Mouse (Mus musculus): Measurements from ENCODE around the gene Kctd5. TPM values are rescaled to one million over a fixed set of nuclear protein-coding genes. Genes with fewer than 3 reads are reported as not detected.

Kctd5 gene
- polyA plus RNA-seq, 1 experiment from 2014 or later: 94.0 TPM

GRCm38 (mm10) chr17:24046026-24046425 lies 27.3 kb downstream of the Kctd5 start:
- no peak overlapping the region for H3K27ac ChIP-seq (ENCODE audit: low read length)
- H3K9ac ChIP-seq (replicated peaks; ENCODE audit: low read depth, low read length): no peak overlapping the region
- H3K27me3 ChIP-seq (replicated peaks; ENCODE audit: control insufficient read depth, insufficient read depth, low read length): no peaks in the 10 kb centered on the region
- WGBS: 60% methylated on average over 5 of the region's 5 CpGs
- no peaks in the 10 kb centered on the region for H3K4me1 ChIP-seq (replicated peaks; ENCODE audit: control insufficient read depth, insufficient read depth, low read length)
- no peak overlapping the region for H3K4me2 ChIP-seq (ENCODE audit: low read length)
- H3K9me3 ChIP-seq (ENCODE audit: control insufficient read depth, low read length): no peaks in the 10 kb centered on the region
- H3K4me3 ChIP-seq (replicated peaks; ENCODE audit: low read length): no peak overlapping the region
- ATAC-seq: no peak
- H3K36me3 ChIP-seq (ENCODE audit: control insufficient read depth, insufficient read depth): peaks cover 14% of the 10 kb centered on the region

- Histone ChIP-seq H3K9me3 (ENCODE audit: control insufficient read depth, low read length) (no peaks in the 10 kb centered on the region), H3K27me3 (replicated peaks; ENCODE audit: control insufficient read depth, insufficient read depth, low read length) (no peaks in the 10 kb centered on the region), H3K27ac (ENCODE audit: low read length) (no peak overlapping the region), H3K36me3 (ENCODE audit: control insufficient read depth, insufficient read depth) (peaks cover 14% of the 10 kb centered on the region), H3K4me3 (replicated peaks; ENCODE audit: low read length) (no peak overlapping the region), H3K4me1 (replicated peaks; ENCODE audit: control insufficient read depth, insufficient read depth, low read length) (no peaks in the 10 kb centered on the region), H3K9ac (replicated peaks; ENCODE audit: low read depth, low read length) (no peak overlapping the region), H3K4me2 (ENCODE audit: low read length) (no peak overlapping the region)
- no peak for ATAC-seq
- 78% methylated on average over 10 of the region's 10 CpGs for WGBS
Observed at GRCm38 (mm10) chr17:24045608-24046007, 27.7 kb downstream of the Kctd5 start.

GRCm38 (mm10) chr17:24044482-24044881 lies 28.8 kb downstream of the Kctd5 start:
- WGBS: 66% methylated on average over 5 of the region's 5 CpGs
- ATAC-seq: no peak
- H3K36me3 ChIP-seq (ENCODE audit: control insufficient read depth, insufficient read depth): peaks cover 12% of the 10 kb centered on the region

GRCm38 (mm10) chr17:24037844-24038243 lies 35.4 kb downstream of the Kctd5 start, which contains the start of gene Prss27:
TSS of gene Prss27 (plus strand) at chr17:24038144.
- Histone ChIP-seq H3K4me2 (ENCODE audit: low read length) (no peak within 1 kb of the TSS), H3K9me3 (ENCODE audit: control insufficient read depth, low read length) (no peaks in the 10 kb centered on the region), H3K27ac (ENCODE audit: low read length) (no peak within 1 kb of the TSS), H3K4me3 (replicated peaks; ENCODE audit: low read length) (no peak within 1 kb of the TSS), H3K36me3 (ENCODE audit: control insufficient read depth, insufficient read depth) (no peaks in the 10 kb centered on the region), H3K27me3 (replicated peaks; ENCODE audit: control insufficient read depth, insufficient read depth, low read length) (no peaks in the 10 kb centered on the region), H3K9ac (replicated peaks; ENCODE audit: low read depth, low read length) (no peak within 1 kb of the TSS), H3K4me1 (replicated peaks; ENCODE audit: control insufficient read depth, insufficient read depth, low read length) (no peaks in the 10 kb centered on the region)
- ATAC-seq: no peak
- 69% methylated on average over 4 of the region's 4 CpGs for WGBS

More at GRCm38 (mm10) chr17:24044482-24044881, 28.8 kb downstream of the Kctd5 start:
- H3K4me3 ChIP-seq (replicated peaks; ENCODE audit: low read length): no peak overlapping the region
- no peak overlapping the region for H3K4me2 ChIP-seq (ENCODE audit: low read length)
- no peak overlapping the region for H3K9ac ChIP-seq (replicated peaks; ENCODE audit: low read depth, low read length)
- H3K4me1 ChIP-seq (replicated peaks; ENCODE audit: control insufficient read depth, insufficient read depth, low read length): no peaks in the 10 kb centered on the region
- H3K27me3 ChIP-seq (replicated peaks; ENCODE audit: control insufficient read depth, insufficient read depth, low read length): no peaks in the 10 kb centered on the region
- H3K9me3 ChIP-seq (ENCODE audit: control insufficient read depth, low read length): no peaks in the 10 kb centered on the region
- H3K27ac ChIP-seq (ENCODE audit: low read length): no peak overlapping the region

- H3K4me3 ChIP-seq (replicated peaks; ENCODE audit: low read length): no peak overlapping the region
- no peaks in the 10 kb centered on the region for H3K4me1 ChIP-seq (replicated peaks; ENCODE audit: control insufficient read depth, insufficient read depth, low read length)
- no peaks in the 10 kb centered on the region for H3K9me3 ChIP-seq (ENCODE audit: control insufficient read depth, low read length)
- H3K27ac ChIP-seq (ENCODE audit: low read length): no peak overlapping the region
- no peaks in the 10 kb centered on the region for H3K36me3 ChIP-seq (ENCODE audit: control insufficient read depth, insufficient read depth)
- no peaks in the 10 kb centered on the region for H3K27me3 ChIP-seq (replicated peaks; ENCODE audit: control insufficient read depth, insufficient read depth, low read length)
- no peak overlapping the region for H3K9ac ChIP-seq (replicated peaks; ENCODE audit: low read depth, low read length)
- H3K4me2 ChIP-seq (ENCODE audit: low read length): no peak overlapping the region
- 86% methylated on average over 13 of the region's 13 CpGs for WGBS
- ATAC-seq: no peak
Observed at GRCm38 (mm10) chr17:24037360-24037759, 35.9 kb downstream of the Kctd5 start.

GRCm38 (mm10) chr17:24036954-24037353 lies 36.3 kb downstream of the Kctd5 start:
- H3K4me2 ChIP-seq (ENCODE audit: low read length): no peak overlapping the region
- H3K27ac ChIP-seq (ENCODE audit: low read length): no peak overlapping the region
- H3K4me3 ChIP-seq (replicated peaks; ENCODE audit: low read length): no peak overlapping the region
- no peaks in the 10 kb centered on the region for H3K36me3 ChIP-seq (ENCODE audit: control insufficient read depth, insufficient read depth)
- WGBS: 77% methylated on average over 6 of the region's 6 CpGs
- H3K9me3 ChIP-seq (ENCODE audit: control insufficient read depth, low read length): no peaks in the 10 kb centered on the region
- no peaks in the 10 kb centered on the region for H3K27me3 ChIP-seq (replicated peaks; ENCODE audit: control insufficient read depth, insufficient read depth, low read length)
- no peaks in the 10 kb centered on the region for H3K4me1 ChIP-seq (replicated peaks; ENCODE audit: control insufficient read depth, insufficient read depth, low read length)
- ATAC-seq: no peak
- H3K9ac ChIP-seq (replicated peaks; ENCODE audit: low read depth, low read length): no peak overlapping the region

GRCm38 (mm10) chr17:24035087-24035486 lies 38.2 kb downstream of the Kctd5 start:
- no peak overlapping the region for H3K4me2 ChIP-seq (ENCODE audit: low read length)
- H3K9me3 ChIP-seq (ENCODE audit: control insufficient read depth, low read length): no peaks in the 10 kb centered on the region
- H3K9ac ChIP-seq (replicated peaks; ENCODE audit: low read depth, low read length): no peak overlapping the region
- H3K36me3 ChIP-seq (ENCODE audit: control insufficient read depth, insufficient read depth): no peaks in the 10 kb centered on the region
- H3K4me1 ChIP-seq (replicated peaks; ENCODE audit: control insufficient read depth, insufficient read depth, low read length): no peaks in the 10 kb centered on the region
- 85% methylated on average over 7 of the region's 7 CpGs for WGBS
- H3K27me3 ChIP-seq (replicated peaks; ENCODE audit: control insufficient read depth, insufficient read depth, low read length): no peaks in the 10 kb centered on the region
- H3K4me3 ChIP-seq (replicated peaks; ENCODE audit: low read length): no peak overlapping the region
- no peak overlapping the region for H3K27ac ChIP-seq (ENCODE audit: low read length)
- no peak for ATAC-seq

GRCm38 (mm10) chr17:24030551-24030950 lies 42.7 kb downstream of the Kctd5 start:
- no peaks in the 10 kb centered on the region for H3K9me3 ChIP-seq (ENCODE audit: control insufficient read depth, low read length)
- H3K4me3 ChIP-seq (replicated peaks; ENCODE audit: low read length): no peak overlapping the region
- H3K27me3 ChIP-seq (replicated peaks; ENCODE audit: control insufficient read depth, insufficient read depth, low read length): no peaks in the 10 kb centered on the region
- no peak overlapping the region for H3K9ac ChIP-seq (replicated peaks; ENCODE audit: low read depth, low read length)
- H3K27ac ChIP-seq (ENCODE audit: low read length): no peak overlapping the region
- ATAC-seq: no peak
- H3K36me3 ChIP-seq (ENCODE audit: control insufficient read depth, insufficient read depth): no peaks in the 10 kb centered on the region
- 71% methylated on average over 6 of the region's 22 CpGs for WGBS
- no peaks in the 10 kb centered on the region for H3K4me1 ChIP-seq (replicated peaks; ENCODE audit: control insufficient read depth, insufficient read depth, low read length)
- no peak overlapping the region for H3K4me2 ChIP-seq (ENCODE audit: low read length)

GRCm38 (mm10) chr17:24029477-24029876 lies 43.8 kb downstream of the Kctd5 start:
- no peaks in the 10 kb centered on the region for H3K27me3 ChIP-seq (replicated peaks; ENCODE audit: control insufficient read depth, insufficient read depth, low read length)

More at GRCm38 (mm10) chr17:24029477-24029876, 43.8 kb downstream of the Kctd5 start:
- Histone ChIP-seq H3K9me3 (ENCODE audit: control insufficient read depth, low read length) (no peaks in the 10 kb centered on the region), H3K4me1 (replicated peaks; ENCODE audit: control insufficient read depth, insufficient read depth, low read length) (no peaks in the 10 kb centered on the region), H3K4me3 (replicated peaks; ENCODE audit: low read length) (no peak overlapping the region), H3K9ac (replicated peaks; ENCODE audit: low read depth, low read length) (no peak overlapping the region), H3K36me3 (ENCODE audit: control insufficient read depth, insufficient read depth) (no peaks in the 10 kb centered on the region), H3K4me2 (ENCODE audit: low read length) (no peak overlapping the region), H3K27ac (ENCODE audit: low read length) (no peak overlapping the region)
- 85% methylated on average over 7 of the region's 7 CpGs for WGBS
- ATAC-seq: no peak

Measured in forebrain, embryonic 16.5 days (tissue).